Mouse (Mus musculus): ENCODE measurements around the gene Qsox2. TPM values are rescaled to one million over a fixed set of nuclear protein-coding genes. Genes with fewer than 3 reads are reported as not detected.
A peak's percentile ranks its signal among the peaks of the same experiment; 100 is the strongest.

The Qsox2 gene
- total RNA-seq, 2 experiments from 2014 or later, result 3.0 to 3.9 TPM

- intact Hi-C loops (cut with DNase I), result no loop called here
- no peak for DNase-seq
Observed at GRCm38 (mm10) chr2:26230253-26230652, 7.1 kb downstream of the Qsox2 start.

- intact Hi-C loops (cut with DNase I), result loop anchor here (1.0 kb wide), 1 partner anchor 73 kb away; no protein-coding TSS in a partner anchor
- DNase-seq, result no peak
Observed at GRCm38 (mm10) chr2:26227788-26228187, 9.5 kb downstream of the Qsox2 start.

- intact Hi-C loops (cut with DNase I), result no loop called here
- DNase-seq, result no peak
Observed at GRCm38 (mm10) chr2:26225242-26225641, 12.1 kb downstream of the Qsox2 start.

GRCm38 (mm10) chr2:26223961-26224360 is 13.4 kb downstream of the Qsox2 start:
- no peak for DNase-seq
- intact Hi-C loops (cut with DNase I), result no loop called here

- intact Hi-C loops (cut with DNase I), result no loop called here
- DNase-seq, result no peak
Observed at GRCm38 (mm10) chr2:26214526-26214925, 22.8 kb downstream of the Qsox2 start.

GRCm38 (mm10) chr2:26209566-26209965 is 27.8 kb downstream of the Qsox2 start:
- intact Hi-C loops (cut with DNase I), result no loop called here
- no peak for DNase-seq

GRCm38 (mm10) chr2:26208126-26208789 is 29.1 kb downstream of the Qsox2 start, which contains the start of gene Lhx3:
TSS of gene Lhx3 (minus strand) at chr2:26208289.
- intact Hi-C loops (cut with DNase I), result no loop called here
- DNase-seq, result peak; percentile 73 to 80

- DNase-seq, result no peak
- intact Hi-C loops (cut with DNase I), result no loop called here
Observed at GRCm38 (mm10) chr2:26207559-26207958, 29.8 kb downstream of the Qsox2 start.

- no peak for DNase-seq
- intact Hi-C loops (cut with DNase I), result no loop called here
Observed at GRCm38 (mm10) chr2:26205761-26206160, 31.6 kb downstream of the Qsox2 start.

- no peak for DNase-seq
- intact Hi-C loops (cut with DNase I), result no loop called here
Observed at GRCm38 (mm10) chr2:26205126-26205525, 32.2 kb downstream of the Qsox2 start.

- intact Hi-C loops (cut with DNase I), result no loop called here
- no peak for DNase-seq
Observed at GRCm38 (mm10) chr2:26202849-26203475, 34.4 kb downstream of the Qsox2 start.

GRCm38 (mm10) chr2:26201926-26202848 is 35.1 kb downstream of the Qsox2 start:
- no peak for DNase-seq
- intact Hi-C loops (cut with DNase I), result no loop called here

- intact Hi-C loops (cut with DNase I), result no loop called here
- DNase-seq, result no peak
Observed at GRCm38 (mm10) chr2:26198488-26198887, 38.8 kb downstream of the Qsox2 start.

- intact Hi-C loops (cut with DNase I), result no loop called here
- DNase-seq, result no peak
Observed at GRCm38 (mm10) chr2:26194552-26195339, 42.6 kb downstream of the Qsox2 start.

- intact Hi-C loops (cut with DNase I), result no loop called here
- DNase-seq, result no peak
Observed at GRCm38 (mm10) chr2:26188517-26188916, 48.8 kb downstream of the Qsox2 start.

- DNase-seq, result no peak
- intact Hi-C loops (cut with DNase I), result loop anchor here (5.0 kb wide), 1 partner anchor 88 kb away; no protein-coding TSS in a partner anchor
Observed at GRCm38 (mm10) chr2:26184352-26184751, 53.0 kb downstream of the Qsox2 start.

- intact Hi-C loops (cut with DNase I), result loop anchor here (5.0 kb wide), 1 partner anchor 90 kb away; no protein-coding TSS in a partner anchor
- no peak for DNase-seq
Observed at GRCm38 (mm10) chr2:26182646-26183045, 54.7 kb downstream of the Qsox2 start.

- no peak for DNase-seq
- intact Hi-C loops (cut with DNase I), result no loop called here
Observed at GRCm38 (mm10) chr2:26177189-26177588, 60.1 kb downstream of the Qsox2 start.

- no peak for DNase-seq
- intact Hi-C loops (cut with DNase I), result no loop called here
Observed at GRCm38 (mm10) chr2:26176731-26177130, 60.6 kb downstream of the Qsox2 start.

GRCm38 (mm10) chr2:26175191-26175590 is 62.1 kb downstream of the Qsox2 start:
- no peak for DNase-seq

More at GRCm38 (mm10) chr2:26175191-26175590, 62.1 kb downstream of the Qsox2 start:
- intact Hi-C loops (cut with DNase I), result no loop called here

Data from gastrocnemius, postnatal 36 days (tissue).